Mouse (Mus musculus) Muller cell, postnatal 12 days (primary cell): ENCODE results near the gene Rwdd2b.

Source experiments
- DNase-seq: peaks from one replicate; pipeline ENCODE4 v3.0.0-alpha.2; 2015; ENCODE audit errors: inconsistent ontology term

Gene Rwdd2b

DNA sequence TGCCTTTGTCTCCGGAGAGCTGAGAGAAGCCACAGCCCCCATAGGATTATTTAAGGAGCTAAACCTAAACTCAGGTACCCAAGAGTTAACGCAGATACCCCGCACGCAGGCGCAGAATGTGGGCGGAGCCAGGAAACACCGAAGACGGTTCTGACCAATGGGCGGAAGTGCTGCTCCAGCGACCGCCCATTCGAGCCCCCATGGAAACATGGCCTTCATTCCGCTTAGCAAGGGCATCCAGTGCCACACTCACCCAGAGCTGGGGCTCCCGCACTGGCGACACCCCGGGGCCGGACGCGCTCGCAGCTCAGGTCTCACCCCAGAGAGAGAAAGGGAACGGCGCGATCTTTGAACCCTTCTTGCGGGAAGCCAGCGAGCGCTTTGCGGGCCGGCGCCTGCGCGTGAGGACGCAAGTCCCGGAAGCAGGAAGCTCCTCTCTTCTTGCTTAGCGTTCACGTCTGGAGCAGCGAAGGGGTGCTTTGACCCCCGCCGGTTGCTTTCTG is at the start of gene Rwdd2b:
Gene Rwdd2b (minus strand): TSS at position 390 of the 503 bp plus-strand sequence.
- DNase-seq, result peak; percentile 89

DNA sequence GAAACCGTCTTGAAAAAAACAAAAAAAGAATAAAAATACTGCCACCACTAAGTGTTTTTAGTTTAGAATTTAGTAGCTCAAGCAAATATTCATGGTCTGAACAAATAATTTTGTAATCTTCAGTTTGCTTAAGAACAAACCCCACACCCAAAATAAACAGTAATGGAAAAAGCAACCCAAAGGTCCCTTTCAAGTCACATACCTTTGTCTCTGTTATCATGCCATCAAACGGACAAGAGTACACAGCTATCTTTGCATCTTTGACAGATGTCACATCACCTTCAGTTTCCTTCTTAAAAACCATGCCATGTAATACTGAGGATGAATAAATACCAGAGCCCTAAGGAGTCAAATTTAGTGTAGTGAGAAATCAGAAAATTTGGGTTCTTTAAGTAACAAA is 48.2 kb upstream of the Rwdd2b start:
- no peak for DNase-seq

DNA sequence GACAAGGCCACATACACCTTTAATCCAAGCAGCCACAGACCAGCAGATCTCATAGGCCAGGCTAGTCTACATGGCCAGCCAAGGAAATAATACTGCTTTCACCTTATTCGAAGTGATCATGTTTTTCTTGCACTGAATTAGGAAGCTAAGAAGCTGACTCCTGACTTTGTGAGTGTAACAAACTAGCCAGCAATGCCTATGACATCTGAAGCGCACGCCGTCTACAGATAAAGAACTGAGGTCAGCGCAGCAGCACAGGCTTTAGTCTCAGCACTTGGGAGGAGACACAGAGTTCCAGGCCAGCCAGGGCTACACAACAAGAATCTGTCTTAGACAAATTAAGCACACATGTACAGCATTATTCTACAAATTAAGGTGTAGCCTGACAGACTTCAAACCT is 46.4 kb upstream of the Rwdd2b start:
- no peak for DNase-seq

DNA sequence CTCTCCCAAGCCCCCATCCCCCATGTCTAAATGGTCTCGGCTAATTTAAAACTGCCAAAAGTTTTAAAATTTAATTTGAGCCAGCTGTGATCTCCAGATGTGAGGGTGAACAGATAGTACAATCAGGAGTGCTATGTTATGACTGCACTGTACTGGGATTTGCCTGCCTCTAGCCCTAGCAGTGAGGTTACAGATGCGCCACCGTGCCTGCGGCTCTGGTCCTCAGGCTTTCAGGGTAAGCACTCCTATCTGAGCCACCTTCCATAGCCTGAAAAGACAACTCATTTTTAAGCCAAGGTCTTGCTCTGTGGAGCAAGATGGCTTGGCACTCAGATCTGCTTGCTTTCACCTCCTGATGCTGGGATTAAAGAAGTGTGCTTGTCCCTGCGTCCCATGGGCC is 44.0 kb upstream of the Rwdd2b start:
- DNase-seq, result no peak

DNA sequence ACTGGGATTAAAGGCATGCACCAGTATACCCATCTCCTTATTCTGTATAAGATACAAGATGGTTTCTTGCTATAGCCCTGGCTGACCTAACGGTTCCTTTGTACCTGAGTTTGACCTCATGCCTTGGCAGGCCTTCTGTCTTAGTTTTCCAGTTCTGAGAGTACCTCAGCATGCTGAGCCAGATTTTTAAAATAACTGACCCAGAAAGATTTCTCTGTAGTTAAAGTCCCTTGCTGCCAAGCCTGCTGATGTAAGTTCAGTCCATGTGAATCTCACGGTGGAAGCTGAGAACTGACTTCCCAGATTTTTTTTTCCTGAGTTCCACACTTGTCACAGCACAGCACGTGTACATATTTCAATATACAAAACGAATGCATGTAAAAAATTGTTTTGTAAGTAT is 30.2 kb upstream of the Rwdd2b start:
- no peak for DNase-seq

DNA sequence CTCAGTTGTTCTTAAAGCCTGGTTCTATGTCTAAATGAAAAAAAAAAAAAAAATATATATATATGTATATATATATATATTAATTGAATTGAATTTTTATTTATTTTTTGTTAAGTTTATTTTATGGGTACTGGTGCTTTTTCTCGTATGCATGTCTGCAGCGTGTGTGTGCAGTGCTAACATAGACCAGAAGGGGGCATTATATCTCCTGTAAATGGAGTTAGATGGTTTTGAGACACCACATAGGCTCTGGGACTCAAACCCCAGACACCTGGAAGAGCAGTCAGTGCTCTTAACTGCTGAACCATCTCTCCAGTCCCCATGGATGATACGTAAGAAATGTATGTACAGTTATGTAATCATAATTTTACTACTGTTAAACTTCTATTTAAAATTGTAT is 18.4 kb upstream of the Rwdd2b start:
- no peak for DNase-seq

DNA sequence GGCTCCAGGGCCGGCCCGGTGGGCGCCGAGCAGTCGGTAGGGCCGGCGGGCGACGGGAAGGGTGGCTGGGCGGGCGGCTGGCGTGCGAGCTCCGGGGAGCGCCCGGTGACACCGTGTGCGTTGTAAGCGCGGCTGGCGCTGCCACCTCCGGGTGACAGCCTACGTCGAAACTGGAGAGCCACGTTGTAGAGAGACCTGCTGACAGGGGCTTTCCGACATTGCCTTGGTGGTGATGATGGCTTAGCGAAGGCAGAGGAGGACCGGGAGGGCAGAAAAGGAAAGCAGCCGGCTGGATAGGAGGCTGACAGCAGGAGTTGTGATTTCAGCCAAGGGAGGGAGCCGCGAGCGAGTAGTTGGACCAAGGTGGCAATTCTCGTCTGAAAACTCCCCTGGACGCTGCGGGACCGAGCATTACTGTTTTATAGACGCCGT is 14.8 kb upstream of the Rwdd2b start:
- no peak for DNase-seq

DNA sequence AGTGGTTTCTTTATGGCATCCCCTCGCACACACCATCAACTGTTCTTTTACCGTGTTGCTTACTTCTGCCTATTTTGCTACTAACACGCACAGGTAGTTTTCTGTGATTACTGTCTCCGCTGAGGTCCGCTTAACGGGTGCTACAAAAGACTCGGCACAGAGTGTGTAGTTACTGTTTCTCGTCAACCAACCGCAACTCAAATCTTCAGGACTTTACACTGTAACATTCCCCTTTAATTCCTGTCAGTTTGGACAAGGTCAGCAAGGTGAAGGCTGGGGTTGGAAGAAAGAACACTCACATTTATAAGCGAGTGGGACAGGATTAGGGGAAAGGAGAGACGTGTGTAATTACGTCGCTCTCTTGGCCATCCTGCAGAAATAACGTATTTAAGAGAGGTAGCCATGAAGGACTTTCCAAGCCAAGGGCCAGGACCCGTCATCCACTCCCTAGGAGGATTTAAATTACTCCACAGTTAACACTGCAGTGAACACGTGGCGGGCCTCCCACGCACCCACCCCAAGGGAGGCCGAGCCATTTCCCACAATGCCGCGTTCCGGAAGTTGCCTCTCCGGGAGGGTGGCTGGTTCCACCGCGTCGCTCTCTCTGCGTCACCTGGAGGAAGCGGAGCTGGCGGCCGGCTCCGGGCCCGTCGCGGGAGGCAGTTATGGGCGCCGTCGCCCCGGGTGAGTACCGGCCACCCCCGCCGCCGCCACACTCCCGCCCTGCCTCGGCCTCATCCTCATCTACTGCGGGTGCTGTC is 14.2 kb upstream of the Rwdd2b start, which contains the start of gene Usp16:
Gene Usp16 (plus strand): TSS at position 285 of the 761 bp plus-strand sequence.
- peak; percentile 93 for DNase-seq

DNA sequence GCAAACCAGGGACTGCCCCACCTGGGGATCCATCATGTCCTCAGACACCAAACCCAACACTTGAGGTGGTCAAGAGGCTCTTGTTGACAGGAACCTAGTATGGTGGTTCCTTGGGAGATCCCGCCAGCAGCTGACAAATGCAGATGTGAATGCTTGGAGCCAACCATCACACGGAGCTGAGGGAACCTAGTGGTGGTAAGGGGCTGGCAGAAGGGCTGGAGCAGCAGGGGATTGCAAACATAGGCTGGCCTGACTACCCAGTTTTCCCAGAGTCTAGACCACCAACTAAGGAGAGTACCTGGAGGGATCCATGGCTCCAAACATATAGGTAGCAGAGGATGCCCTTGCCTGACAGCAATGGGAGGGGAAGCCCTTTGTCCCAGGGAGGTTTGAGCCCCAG is 12.9 kb upstream of the Rwdd2b start:
- DNase-seq, result no peak

DNA sequence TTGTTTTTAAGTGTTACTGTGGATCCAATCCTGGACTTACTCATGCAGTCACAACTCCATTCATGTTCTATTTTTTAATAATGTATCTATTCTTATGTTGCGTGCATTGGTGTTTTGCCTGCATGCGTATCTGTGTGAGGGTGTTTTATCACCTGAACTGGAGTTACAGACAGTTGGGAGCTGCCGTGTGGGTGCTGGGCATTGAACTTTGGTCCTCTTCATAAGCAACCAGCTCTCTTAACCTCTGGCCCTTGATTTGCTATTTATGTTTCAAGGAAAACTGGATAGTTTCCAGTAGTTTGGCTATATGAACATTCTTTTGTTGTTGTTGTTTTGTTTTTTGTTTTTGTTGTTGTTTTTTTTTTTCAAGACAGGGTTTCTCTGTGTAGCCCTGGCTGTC is 5.2 kb upstream of the Rwdd2b start:
- DNase-seq, result no peak

DNA sequence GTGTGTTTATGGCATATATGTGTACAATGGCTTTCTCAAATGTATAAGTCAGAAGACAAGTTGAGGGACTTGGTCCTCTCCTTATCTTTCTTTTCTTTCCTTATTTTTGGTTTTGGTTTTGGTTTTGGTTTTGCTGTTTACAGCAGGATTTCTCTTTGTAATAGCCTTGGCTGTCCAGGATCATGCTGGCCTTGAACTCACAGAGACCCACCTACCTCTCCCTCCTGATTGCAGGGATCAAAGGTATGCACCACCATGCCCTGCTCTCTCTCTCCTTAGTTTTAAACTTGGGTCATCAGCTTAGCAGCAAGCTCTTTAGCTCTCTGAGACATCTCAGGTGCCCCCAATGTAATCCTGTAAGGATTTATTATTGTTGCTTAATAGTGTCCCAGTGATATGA is 4.7 kb upstream of the Rwdd2b start:
- no peak for DNase-seq

DNA sequence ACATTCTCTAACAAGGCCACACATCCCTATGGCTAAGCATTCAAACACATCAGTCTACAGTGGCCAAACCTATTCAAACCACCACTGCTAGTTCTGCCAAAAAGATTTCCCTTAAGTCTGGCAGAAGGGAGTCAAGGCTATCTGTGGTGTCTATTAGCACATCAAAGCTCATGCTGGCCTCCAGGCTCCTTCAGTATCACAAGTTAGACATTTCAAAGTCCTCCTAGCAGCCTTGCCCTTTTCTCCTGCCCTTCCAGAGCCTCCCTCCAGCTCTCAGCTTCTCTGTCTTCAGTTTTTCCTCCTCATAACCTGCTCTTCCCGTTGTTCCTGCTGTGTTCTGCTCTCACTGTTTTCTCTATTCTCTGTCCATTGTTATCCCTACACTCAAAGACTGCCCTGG is 3.7 kb upstream of the Rwdd2b start:
- no peak for DNase-seq

DNA sequence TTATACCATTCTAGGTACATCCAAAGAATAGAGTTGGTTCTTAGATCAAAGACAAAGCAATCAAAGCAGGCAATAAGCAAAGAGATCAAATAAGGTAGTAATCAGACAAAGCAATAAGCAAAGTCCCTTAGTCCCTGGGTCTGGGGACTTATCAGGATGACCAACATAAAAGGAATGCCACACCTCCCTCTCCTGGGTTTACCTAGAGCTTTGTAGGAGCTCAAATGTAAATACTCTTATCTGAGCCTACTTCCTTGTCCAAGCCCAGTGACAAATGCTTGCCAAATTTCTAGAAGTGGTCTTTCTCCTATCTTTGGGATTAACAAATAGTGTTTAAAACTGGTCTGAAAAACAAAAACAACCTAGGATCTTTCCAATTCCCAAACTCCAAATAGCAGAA is 2.9 kb upstream of the Rwdd2b start:
- DNase-seq, result no peak

DNA sequence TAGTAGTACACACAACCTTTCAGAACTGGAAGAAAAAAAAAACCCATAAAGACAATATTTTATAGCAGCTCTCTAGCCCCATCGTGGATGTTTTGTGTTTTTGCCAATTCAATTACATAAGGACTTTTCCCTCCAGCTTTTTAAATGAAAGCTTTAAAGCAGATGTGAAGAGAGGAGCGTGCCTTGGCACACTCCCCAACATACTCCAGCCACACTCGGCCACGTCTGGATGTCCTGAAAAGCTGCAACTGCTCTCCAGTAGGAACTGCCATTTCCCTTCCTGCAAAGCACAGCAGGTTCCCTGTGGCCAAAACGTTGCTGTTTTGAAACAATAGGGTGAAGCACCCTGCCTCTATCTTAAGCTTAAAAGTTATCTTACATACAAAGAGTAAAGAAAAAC is 1.9 kb upstream of the Rwdd2b start:
- DNase-seq, result no peak

DNA sequence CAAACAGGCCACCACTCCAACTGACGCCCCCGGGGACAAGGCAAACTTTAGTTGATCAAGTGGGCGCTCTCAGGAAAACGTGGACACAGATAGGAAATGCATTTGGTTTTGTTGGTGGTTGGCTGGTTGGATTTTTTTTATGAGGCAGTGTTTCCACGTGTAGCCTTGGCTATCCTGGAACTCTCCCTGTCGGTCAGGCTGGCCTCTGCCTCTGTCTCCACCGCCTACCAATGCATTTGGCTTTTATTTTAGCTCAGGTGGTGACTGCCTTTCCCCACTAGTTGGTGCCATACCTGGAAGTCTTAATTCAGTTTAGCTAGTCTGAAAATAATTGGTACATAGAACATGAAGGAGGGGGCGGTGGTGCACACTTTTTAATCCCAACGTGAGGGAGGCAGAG is 716 bp upstream of the Rwdd2b start:
- DNase-seq, result no peak

DNA sequence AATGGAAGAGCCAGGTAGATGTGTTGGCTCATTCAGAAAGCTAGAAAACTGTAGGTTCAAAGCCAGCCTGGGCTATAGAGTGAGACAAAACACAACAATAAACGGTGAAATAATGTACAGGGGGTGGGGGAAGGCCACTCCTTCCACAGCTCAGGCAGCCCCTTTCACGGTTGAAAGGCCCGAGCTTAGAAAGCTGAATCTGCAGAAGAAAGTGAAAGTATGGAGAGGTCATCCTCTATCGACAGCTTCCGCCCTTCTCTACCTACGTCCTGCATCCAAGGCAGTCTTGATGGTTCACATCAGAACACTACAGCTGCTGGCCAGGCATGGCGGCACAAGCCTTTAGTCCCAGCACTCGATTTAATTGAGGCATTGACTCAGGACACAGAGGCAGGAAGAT is 1.7 kb downstream of the Rwdd2b start:
- DNase-seq, result no peak

DNA sequence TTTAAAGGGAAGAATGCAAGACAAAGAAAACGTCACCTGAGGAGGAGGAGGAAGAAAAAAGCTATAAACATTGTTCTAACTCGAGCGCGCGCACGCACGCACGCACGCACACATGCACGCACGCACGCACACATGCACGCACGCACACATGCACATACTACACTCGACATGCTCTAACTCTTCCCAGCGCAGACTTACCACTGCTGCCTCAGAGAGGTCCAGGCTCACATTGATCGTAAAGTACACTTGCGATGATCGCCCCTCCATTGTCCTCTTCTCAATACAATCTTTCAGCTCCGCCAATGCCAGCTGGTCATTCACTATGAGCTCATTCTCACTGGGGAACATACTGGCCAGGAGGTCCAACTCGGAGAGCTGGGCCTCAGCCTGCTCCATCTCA is 3.3 kb downstream of the Rwdd2b start:
- DNase-seq, result no peak

DNA sequence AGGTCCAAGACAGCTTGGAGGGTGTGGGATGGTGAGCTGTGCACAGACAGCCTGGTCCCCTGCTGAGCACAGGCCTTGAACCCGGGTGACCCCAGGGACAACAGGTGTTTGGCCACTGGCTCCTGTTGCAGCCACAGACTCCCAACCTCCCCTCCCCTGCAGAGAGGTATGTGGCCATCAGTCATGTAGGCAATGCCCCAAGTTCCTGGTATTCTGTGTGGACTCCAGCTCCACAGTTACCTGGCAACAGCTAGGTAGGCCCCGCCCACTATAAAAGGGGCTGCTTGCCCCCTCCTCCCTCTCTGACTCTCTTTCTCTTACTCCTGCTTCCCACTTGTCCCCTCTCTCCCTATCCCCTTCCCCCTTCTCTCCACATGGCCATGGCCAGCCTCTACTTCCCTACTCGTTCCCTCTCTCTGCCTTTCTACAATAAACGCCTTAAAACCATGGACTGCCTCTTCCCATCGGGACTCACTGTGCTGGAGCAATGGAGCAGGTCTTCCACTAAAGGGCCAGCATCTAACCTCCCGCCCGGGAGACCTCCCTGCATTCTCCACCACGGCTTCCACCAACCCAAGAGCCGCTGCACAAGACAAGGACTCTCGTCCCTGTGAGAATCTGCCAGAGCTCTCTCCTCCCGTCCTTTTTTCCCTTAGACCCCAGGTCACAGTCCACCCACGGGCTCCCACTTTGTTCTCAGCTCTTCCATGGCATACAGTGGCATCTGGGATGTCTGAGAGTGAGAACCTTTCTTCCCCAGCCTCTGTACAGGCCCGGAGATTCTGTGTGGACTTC is 4.8 kb downstream of the Rwdd2b start:
- DNase-seq, result no peak

DNA sequence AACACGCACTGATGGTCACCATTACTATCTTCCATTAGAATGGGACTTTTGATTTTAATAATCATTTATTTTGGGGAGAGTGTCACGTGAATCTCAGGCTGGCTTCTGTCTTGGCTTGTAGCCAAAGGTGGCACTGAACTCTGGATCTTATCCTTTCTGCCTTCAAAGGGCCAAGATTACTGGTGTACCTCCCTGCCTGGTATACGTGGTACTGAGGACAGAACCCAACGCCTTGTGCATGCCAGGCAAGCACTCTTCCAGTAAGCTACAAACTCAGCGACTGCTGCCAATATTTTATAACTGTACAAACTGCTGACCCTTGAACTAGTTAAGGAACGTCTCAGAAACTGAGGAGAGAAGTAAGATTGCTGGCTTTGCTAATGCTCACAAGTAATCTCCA is 5.4 kb downstream of the Rwdd2b start:
- DNase-seq, result no peak

DNA sequence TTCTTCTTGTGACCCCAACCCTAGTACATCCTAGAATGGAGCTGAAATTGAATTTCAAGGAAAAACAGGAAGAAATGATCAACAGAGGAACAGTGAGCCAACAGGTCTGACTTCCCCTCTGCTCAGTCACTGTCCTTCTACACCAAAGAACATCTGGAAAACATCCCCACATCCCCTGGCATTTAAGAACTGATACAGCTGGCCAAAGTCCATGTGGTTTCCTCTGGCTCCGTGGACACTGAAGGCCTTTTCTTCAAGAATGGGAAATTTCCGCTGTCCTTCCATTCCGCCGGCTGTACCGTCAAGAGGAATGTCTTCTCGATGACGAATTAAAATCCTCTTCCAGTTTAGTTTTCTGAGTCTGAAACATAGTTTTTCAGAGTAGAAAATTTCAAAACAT is 6.1 kb downstream of the Rwdd2b start:
- no peak for DNase-seq

DNA sequence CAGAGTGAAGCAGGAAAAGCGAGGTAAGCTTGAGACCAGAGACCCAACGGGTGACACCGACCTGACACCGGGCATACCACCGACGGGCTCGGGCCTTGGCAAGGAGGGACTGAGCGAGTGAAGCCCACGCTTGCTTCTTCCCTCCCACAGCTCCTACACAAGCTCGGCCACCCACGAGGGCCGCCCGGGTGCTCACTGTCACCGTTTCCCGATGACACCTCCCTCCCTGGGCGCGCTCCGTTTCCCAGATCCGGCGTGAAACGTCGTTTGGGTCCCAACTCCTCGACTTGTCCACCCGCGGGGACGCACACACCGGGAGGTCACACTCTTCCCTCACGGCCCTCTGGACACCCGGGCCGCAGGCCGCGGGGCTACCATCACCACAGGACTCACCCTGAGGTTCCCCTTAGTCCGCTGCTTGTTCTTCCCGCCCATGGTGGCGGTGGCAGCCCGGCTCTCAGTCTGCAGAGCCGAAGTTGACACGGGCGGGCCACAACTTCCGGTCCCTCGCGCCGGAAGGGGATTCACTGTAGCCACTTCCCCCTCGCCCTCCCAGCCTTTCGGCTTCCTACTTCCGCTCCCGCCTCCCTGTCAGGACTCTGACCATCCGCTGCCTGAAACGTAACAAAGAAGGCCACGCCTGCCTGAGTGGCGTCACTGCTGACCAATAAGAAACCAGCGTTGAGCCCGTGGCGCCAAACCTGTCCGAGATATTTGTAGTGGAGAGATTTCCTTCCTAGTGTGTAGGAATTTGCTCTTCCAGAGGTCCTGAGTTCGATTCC is 8.1 kb downstream of the Rwdd2b start, which contains the start of gene Ltn1:
Gene Ltn1 (minus strand): TSS at position 580 of the 782 bp plus-strand sequence.
- peak; percentile 97 for DNase-seq

DNA sequence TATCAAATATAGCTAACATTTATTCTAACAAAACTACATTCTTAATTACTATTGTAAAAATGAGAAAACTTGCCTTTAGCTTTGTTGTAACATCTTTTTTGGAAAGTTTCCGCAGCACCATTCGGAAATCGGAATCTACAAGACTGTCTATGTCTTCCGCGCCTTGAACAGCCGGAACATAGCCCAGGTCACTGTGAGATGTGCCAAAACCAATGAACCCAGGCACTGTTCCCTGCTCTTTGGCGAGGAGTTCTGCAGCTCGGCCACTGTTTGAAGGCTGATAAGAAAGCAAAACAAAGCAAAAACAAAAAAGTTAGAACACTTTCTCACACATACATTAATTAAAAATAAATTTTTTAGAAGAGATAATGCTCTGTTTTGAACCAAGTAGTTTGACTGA is 12.9 kb downstream of the Rwdd2b start:
- DNase-seq, result no peak
